Mouse (Mus musculus): Measurements from ENCODE around the gene Clasp1.

Gene Clasp1

GRCm38 (mm10) chr1:118450891-118451450 is 62.1 kb downstream of the Clasp1 start:
- no peak for DNase-seq (ENCODE audit: low spot score in 2 of 2)

- no peak for DNase-seq (ENCODE audit: low spot score in 2 of 2)
These were observed 64.7 kb downstream of the Clasp1 start for GRCm38 (mm10) chr1:118453577-118453976.

DNA sequence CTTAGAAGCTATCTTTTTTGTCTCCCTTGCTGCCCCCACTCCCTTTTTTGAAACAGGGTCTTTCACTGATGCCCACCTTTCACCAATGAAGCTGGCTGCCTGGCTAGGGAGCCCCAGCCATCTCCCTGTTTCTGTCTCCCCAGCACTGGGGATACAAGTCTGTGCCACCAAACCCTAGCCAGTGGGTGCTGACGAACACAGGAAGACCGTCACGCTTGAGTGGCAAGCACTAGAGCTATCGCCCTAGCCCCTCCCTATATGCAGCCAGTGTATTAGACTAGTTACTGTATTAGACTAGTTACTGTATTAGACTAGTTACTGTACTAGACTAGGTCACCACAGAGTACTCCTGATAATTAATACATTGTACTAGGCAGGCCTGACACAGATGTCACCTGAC is 66.0 kb downstream of the Clasp1 start:
- DNase-seq (ENCODE audit: low spot score in 2 of 2), result no peak

- no peak for DNase-seq (ENCODE audit: low spot score in 2 of 2)
These were observed 68.5 kb downstream of the Clasp1 start for GRCm38 (mm10) chr1:118457256-118457882.

DNA sequence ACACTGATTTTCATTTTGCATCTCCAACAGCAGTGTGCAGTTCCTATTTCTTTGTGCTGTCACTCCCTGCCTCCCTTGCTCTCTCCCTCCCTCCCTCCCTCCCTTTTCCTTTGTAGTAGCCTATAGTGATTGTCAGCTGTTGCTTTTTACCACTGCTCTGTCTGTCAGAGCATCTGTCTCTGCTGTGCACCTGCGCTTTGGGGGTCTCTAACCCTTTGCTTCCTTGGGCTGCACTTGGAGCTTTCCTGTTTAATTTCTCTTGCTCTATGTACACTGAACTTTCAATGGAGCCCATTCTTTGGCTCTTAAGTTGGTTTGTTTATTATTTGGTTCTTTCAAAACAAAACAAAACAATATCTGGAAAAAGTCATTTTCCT is 69.0 kb downstream of the Clasp1 start:
- DNase-seq (ENCODE audit: low spot score in 2 of 2), result no peak

GRCm38 (mm10) chr1:118458279-118458678 is 69.4 kb downstream of the Clasp1 start:
- no peak for DNase-seq (ENCODE audit: low spot score in 2 of 2)

- DNase-seq (ENCODE audit: low spot score in 2 of 2), result peak; percentile 83 to 91
These were observed 70.4 kb downstream of the Clasp1 start for GRCm38 (mm10) chr1:118458963-118459920.

- no peak for DNase-seq (ENCODE audit: low spot score in 2 of 2)
These were observed 71.9 kb downstream of the Clasp1 start for GRCm38 (mm10) chr1:118460716-118461115.

DNA sequence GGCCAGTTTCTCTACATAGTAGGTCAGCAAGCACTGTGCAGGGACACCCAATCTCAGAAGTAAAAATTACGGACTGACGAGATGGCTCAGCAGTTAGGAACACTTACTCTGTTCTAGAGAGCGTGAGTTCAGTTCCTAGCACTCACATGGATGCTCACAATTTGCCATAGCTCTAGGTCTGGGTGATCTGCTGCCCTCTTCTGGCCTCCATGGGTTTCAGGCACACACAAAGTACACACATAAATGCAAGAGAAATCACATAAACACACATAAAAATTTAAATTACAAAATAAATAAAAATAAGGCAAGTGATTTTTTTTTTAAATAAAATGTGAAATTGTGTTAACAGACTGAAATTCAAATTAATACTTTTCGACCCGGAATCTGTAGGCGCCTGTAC is 77.2 kb downstream of the Clasp1 start:
- DNase-seq (ENCODE audit: low spot score in 2 of 2), result no peak

- no peak for DNase-seq (ENCODE audit: low spot score in 2 of 2)
These were observed 83.5 kb downstream of the Clasp1 start for GRCm38 (mm10) chr1:118472386-118472785.

DNA sequence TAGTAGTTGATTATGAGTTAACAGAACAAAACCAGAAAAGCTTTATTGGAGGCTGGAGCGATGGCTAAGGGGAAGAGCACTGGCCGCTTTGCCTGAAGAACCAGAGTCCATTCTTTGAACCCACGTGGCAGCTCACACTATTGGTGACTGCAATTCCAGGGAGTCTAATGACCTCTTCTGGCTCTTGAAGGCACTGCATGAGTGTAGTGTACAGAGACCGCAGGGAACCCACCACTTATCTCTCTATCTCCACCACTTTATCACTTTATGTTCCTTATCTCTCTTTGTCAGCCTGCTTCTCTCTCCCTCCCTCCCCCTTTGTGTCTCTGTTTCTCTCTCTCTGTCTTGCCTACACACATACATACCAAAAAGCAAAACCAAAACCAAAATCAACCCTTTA is 88.1 kb downstream of the Clasp1 start:
- no peak for DNase-seq (ENCODE audit: low spot score in 2 of 2)

DNA sequence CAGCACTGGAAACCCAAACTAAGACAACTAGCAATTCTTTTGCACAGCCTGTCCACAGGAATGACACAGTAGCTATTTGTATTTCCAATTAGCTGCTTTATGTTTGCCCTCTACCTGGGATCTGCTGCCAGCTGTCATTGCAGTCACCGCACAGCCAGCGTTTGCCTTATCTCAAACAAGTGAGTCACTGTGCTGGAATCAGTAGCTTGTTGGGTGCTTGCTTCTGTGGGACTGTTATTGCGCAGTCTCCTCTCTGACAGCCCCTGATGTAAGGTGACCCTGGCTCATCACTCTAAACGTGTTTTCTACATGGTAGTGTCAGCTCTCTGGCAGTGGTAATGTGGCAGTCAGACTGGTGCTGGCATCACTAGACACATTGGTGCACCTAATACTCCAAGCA is 90.4 kb downstream of the Clasp1 start:
- no peak for DNase-seq (ENCODE audit: low spot score in 2 of 2)

- DNase-seq (ENCODE audit: low spot score in 2 of 2), result no peak
These were observed 91.9 kb downstream of the Clasp1 start for GRCm38 (mm10) chr1:118480484-118481364.

DNA sequence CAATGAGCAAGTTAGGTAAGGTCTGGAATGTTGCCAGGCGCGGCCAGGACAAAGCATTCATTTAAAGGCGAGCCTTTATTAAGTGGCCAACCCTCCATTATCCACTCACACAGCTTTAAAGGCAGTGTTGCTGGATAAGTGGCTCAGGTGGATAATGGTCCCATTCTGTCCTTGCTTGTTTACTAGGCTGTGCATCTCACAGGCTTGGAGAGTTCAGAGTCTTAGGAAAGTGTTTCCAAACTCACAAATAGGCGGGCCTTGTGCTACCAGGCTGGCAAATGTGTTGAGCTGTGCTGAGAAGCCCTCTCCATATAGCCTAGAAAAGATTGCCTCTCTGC is 92.5 kb downstream of the Clasp1 start:
- DNase-seq (ENCODE audit: low spot score in 2 of 2), result no peak

- DNase-seq (ENCODE audit: low spot score in 2 of 2), result no peak
These were observed 92.8 kb downstream of the Clasp1 start for GRCm38 (mm10) chr1:118481703-118482102.

- no peak for DNase-seq (ENCODE audit: low spot score in 2 of 2)
These were observed 93.6 kb downstream of the Clasp1 start for GRCm38 (mm10) chr1:118482285-118483019.

DNA sequence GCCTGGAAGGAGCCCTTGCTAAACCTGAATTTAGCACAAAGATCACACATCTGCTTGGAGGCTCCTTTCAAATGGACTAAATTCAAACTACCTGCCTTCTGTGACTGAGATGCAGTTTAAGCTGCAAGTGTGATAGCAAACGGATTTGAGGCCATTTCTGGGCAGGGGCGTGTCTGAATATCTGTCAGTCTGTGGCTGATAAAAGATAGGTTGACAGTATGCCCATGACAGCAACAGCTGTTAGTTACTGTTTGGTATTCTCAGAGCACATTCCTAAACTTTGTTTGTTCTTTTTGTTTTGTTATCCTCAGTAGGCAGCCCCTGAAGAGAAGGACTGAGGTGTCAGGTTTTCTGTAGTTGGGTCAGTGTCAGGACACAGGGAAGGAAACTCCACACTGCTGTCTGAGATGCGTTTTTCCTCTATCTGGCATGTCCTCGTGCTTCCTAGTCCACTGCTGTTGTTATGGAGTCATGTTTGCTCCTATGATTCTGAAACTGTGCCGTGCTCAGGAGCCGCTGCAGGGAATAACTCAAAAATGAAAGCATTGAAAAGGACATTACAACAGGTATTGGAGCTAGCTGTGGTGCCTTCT is 94.7 kb downstream of the Clasp1 start:
- DNase-seq (ENCODE audit: low spot score in 2 of 2), result no peak

DNA sequence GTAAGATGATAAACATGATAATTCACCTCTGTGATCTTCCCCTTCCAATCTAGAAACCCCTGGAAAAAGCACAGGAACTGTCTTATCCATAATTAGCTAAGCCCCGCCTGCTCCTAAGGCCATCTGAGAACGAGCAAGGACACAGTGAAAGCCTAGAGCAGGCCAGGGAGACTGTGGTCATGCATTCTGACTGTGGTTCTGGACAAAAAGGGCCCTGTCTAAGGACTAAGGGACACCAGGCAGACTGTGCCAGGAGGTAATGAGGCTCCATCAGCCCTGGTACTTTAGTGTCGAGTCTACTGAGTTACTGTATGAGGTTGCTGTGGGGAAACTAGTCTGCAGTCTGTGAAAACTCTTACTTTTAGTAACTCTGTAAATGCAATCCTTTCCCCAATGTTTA is 96.7 kb downstream of the Clasp1 start:
- DNase-seq (ENCODE audit: low spot score in 2 of 2), result no peak

DNA sequence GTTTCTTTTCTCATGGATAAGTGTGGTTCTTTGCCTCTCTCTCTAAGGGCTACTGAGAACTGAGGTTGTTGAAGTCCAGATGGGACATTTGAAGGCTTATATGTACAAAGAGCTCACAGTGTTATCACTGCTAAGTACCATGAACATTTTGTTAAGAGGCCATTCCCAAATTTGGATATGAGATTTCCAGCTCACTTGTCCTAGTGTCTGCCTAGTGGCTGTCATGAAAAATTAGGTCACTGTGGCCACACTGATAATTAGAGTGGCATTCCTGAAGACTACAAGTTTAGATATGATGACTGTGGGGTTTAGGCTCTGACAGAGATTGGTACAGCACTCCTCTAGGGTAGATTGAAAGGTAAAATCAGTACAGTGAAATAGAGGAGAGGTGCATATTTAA is 97.2 kb downstream of the Clasp1 start:
- DNase-seq (ENCODE audit: low spot score in 2 of 2), result no peak

- DNase-seq (ENCODE audit: low spot score in 2 of 2), result no peak
These were observed 104.0 kb downstream of the Clasp1 start for GRCm38 (mm10) chr1:118492811-118493210.

- no peak for DNase-seq (ENCODE audit: low spot score in 2 of 2)
These were observed 105.7 kb downstream of the Clasp1 start for GRCm38 (mm10) chr1:118494551-118494950.
